Mouse (Mus musculus) spleen, adult 2 months (tissue): ENCODE measurements around the gene A730009L09Rik. TPM values are rescaled to one million over a fixed set of nuclear protein-coding genes. Genes with fewer than 3 reads are reported as not detected.

Source experiments
- DNase-seq, 2 experiments: peaks; one replicate each; pipeline versions ENCODE4 v3.0.0 to v3.0.0-alpha.2; 2012 to 2021; ENCODE audit warnings: low spot score in 2 of 2, low read depth in 1 of 2
- H3K27ac ChIP-seq: fragments of 200-500 bp; 2 replicates; pipeline ENCODE4 v1.5.1; 2012; ENCODE audit warnings: low read length, inconsistent platforms; ENCODE audit not compliant: insufficient read depth
- H3K27me3 ChIP-seq: fragments of 200-500 bp; 2 replicates; pipeline ENCODE4 v1.6.1; 2012; ENCODE audit warnings: mild to moderate bottlenecking, moderate library complexity, low read length, inconsistent platforms; ENCODE audit not compliant: control insufficient read depth, insufficient read depth
- H3K36me3 ChIP-seq: fragments of 200-500 bp; 2 replicates; pipeline ENCODE4 v1.6.1; 2012; ENCODE audit warnings: mild to moderate bottlenecking, low read length, inconsistent platforms; ENCODE audit not compliant: control insufficient read depth, insufficient read depth
- H3K4me1 ChIP-seq: fragments of 200-500 bp; 2 replicates; pipeline ENCODE4 v1.6.1; 2011; ENCODE audit warnings: inconsistent platforms; ENCODE audit not compliant: control insufficient read depth, insufficient read depth, insufficient read length
- H3K4me3 ChIP-seq: fragments of 200-500 bp; 2 replicates; pipeline ENCODE4 v1.5.1; 2011; ENCODE audit warnings: mild to moderate bottlenecking, inconsistent platforms; ENCODE audit not compliant: insufficient read depth, insufficient read length; ENCODE audit errors: extremely low read depth
- CTCF ChIP-seq: fragments of 200-500 bp; IDR thresholded peaks from 2 replicates; pipeline ENCODE4 v1.5.1; 2011; ENCODE audit warnings: mild to moderate bottlenecking, inconsistent platforms; ENCODE audit not compliant: insufficient read depth, insufficient read length, insufficient replicate concordance; ENCODE audit errors: extremely low read depth
- POLR2A ChIP-seq: fragments of 200-500 bp; IDR thresholded peaks from 2 replicates; pipeline ENCODE4 v1.6.1; 2011; ENCODE audit warnings: low read depth, low read length, inconsistent platforms
- WGBS: fragments of 180-500 bp; shearing (Covaris S2); methylation state at CpG from one replicate; pipeline ENCODE4 v1.1.7; 2018; 5-methylcytosine and 5-hydroxymethylcytosine counted together
- polyA plus RNA-seq: library from polyadenylated mRNA; depleted of rRNA; stranded (reverse); fragments of >200 nt; gene quantifications from 2 replicates; pipeline ENCODE4 v1.2.3, GENCODE M21; 2012; rRNA removed

Gene A730009L09Rik
- polyA plus RNA-seq, result not detected in 2 replicates

- WGBS, result 88% methylated on average over 8 of the region's 8 CpGs
- TF ChIP-seq CTCF, result no peak
- TF ChIP-seq POLR2A, result no peak
- Histone ChIP-seq H3K4me1 (no peaks in the 10 kb centered on the region), H3K36me3 (no peaks in the 10 kb centered on the region), H3K27me3 (no peaks in the 10 kb centered on the region), H3K4me3 (no peak within 1 kb of the TSS), H3K27ac (no peak within 1 kb of the TSS)
- no peak for DNase-seq
Observed at GRCm38 (mm10) chr16:84514821-84515220, at the start of gene A730009L09Rik. A730009L09Rik (plus strand) TSS chr16:84515121.

GRCm38 (mm10) chr16:84465581-84466165, 49.2 kb upstream of the A730009L09Rik start:
- Histone ChIP-seq H3K4me3 (no peak overlapping the region), H3K4me1 (no peaks in the 10 kb centered on the region), H3K27me3 (no peaks in the 10 kb centered on the region), H3K27ac (no peak overlapping the region), H3K36me3 (no peaks in the 10 kb centered on the region)
- no peak for DNase-seq
- TF ChIP-seq CTCF, result no peak
- TF ChIP-seq POLR2A, result no peak
- WGBS, result 84% methylated on average over 6 of the region's 6 CpGs

- Histone ChIP-seq H3K4me3 (no peak overlapping the region), H3K27me3 (no peaks in the 10 kb centered on the region), H3K4me1 (no peaks in the 10 kb centered on the region), H3K27ac (no peak overlapping the region), H3K36me3 (no peaks in the 10 kb centered on the region)
- TF ChIP-seq CTCF, result no peak
- no peak for TF ChIP-seq POLR2A
- 14% methylated on average over 1 of the region's 1 CpGs for WGBS
- DNase-seq, result no peak
Observed at GRCm38 (mm10) chr16:84468898-84469297, 46.0 kb upstream of the A730009L09Rik start.

- Histone ChIP-seq H3K4me1 (no peaks in the 10 kb centered on the region), H3K27me3 (no peaks in the 10 kb centered on the region), H3K36me3 (no peaks in the 10 kb centered on the region), H3K27ac (no peak overlapping the region), H3K4me3 (no peak overlapping the region)
- no peak for DNase-seq
- TF ChIP-seq POLR2A (no peak), CTCF (no peak)
- WGBS, result 82% methylated on average over 1 of the region's 1 CpGs
Observed at GRCm38 (mm10) chr16:84469994-84470393, 44.9 kb upstream of the A730009L09Rik start.

- no peak for TF ChIP-seq POLR2A
- no peak for TF ChIP-seq CTCF
- WGBS, result 82% methylated on average over 6 of the region's 6 CpGs
- Histone ChIP-seq H3K4me3 (no peak overlapping the region), H3K27me3 (no peaks in the 10 kb centered on the region), H3K4me1 (no peaks in the 10 kb centered on the region), H3K36me3 (no peaks in the 10 kb centered on the region), H3K27ac (no peak overlapping the region)
- DNase-seq, result no peak
Observed at GRCm38 (mm10) chr16:84473406-84473805, 41.5 kb upstream of the A730009L09Rik start.

- Histone ChIP-seq H3K4me1 (no peaks in the 10 kb centered on the region), H3K27me3 (no peaks in the 10 kb centered on the region), H3K36me3 (no peaks in the 10 kb centered on the region), H3K27ac (no peak overlapping the region), H3K4me3 (no peak overlapping the region)
- no peak for TF ChIP-seq CTCF
- no peak for TF ChIP-seq POLR2A
- 76% methylated on average over 4 of the region's 4 CpGs for WGBS
- no peak for DNase-seq
Observed at GRCm38 (mm10) chr16:84474712-84475111, 40.2 kb upstream of the A730009L09Rik start.

GRCm38 (mm10) chr16:84476948-84477347, 38.0 kb upstream of the A730009L09Rik start:
- Histone ChIP-seq H3K4me3 (no peak overlapping the region), H3K27ac (no peak overlapping the region), H3K27me3 (no peaks in the 10 kb centered on the region), H3K4me1 (no peaks in the 10 kb centered on the region), H3K36me3 (no peaks in the 10 kb centered on the region)
- TF ChIP-seq POLR2A (no peak), CTCF (no peak)
- DNase-seq, result no peak
- 80% methylated on average over 5 of the region's 5 CpGs for WGBS
